Mouse (Mus musculus) B cell, adult 2 months (primary cell): ENCODE measurements around the gene Gm6993.

Source experiments
- DNase-seq, 2 experiments: peaks; one replicate each; pipeline ENCODE4 v3.0.0; 2022

Gene Gm6993

GRCm38 (mm10) chr12:31241595-31242342, 1.2 kb downstream of the Gm6993 start:
- DNase-seq, result no peak

- no peak for DNase-seq
Observed at GRCm38 (mm10) chr12:31244001-31244400, 3.4 kb downstream of the Gm6993 start.

GRCm38 (mm10) chr12:31244691-31245090, 4.1 kb downstream of the Gm6993 start:
- DNase-seq, result no peak

GRCm38 (mm10) chr12:31246153-31246552, 5.6 kb downstream of the Gm6993 start:
- DNase-seq, result no peak

GRCm38 (mm10) chr12:31246615-31247014, 6.0 kb downstream of the Gm6993 start:
- no peak for DNase-seq

GRCm38 (mm10) chr12:31248165-31248564, 7.6 kb downstream of the Gm6993 start:
- DNase-seq, result no peak

- no peak for DNase-seq
Observed at GRCm38 (mm10) chr12:31248681-31249080, 8.1 kb downstream of the Gm6993 start.

GRCm38 (mm10) chr12:31252259-31252658, 11.7 kb downstream of the Gm6993 start:
- DNase-seq, result no peak

GRCm38 (mm10) chr12:31254978-31255377, 14.4 kb downstream of the Gm6993 start:
- DNase-seq, result no peak

GRCm38 (mm10) chr12:31256121-31256903, 15.7 kb downstream of the Gm6993 start:
- no peak for DNase-seq

GRCm38 (mm10) chr12:31261882-31262281, 21.3 kb downstream of the Gm6993 start:
- no peak for DNase-seq

GRCm38 (mm10) chr12:31263921-31264320, 23.4 kb downstream of the Gm6993 start:
- DNase-seq, result no peak

GRCm38 (mm10) chr12:31265005-31265721, 24.6 kb downstream of the Gm6993 start, which contains the start of gene Lamb1:
Lamb1 (plus strand) TSS chr12:31265234.
- DNase-seq, result no peak

GRCm38 (mm10) chr12:31265722-31266431, 25.3 kb downstream of the Gm6993 start:
- no peak for DNase-seq

- no peak for DNase-seq
Observed at GRCm38 (mm10) chr12:31266686-31267085, 26.1 kb downstream of the Gm6993 start.

GRCm38 (mm10) chr12:31267363-31267762, 26.8 kb downstream of the Gm6993 start:
- no peak for DNase-seq

GRCm38 (mm10) chr12:31268315-31268714, 27.7 kb downstream of the Gm6993 start:
- DNase-seq, result no peak

GRCm38 (mm10) chr12:31269020-31269597, 28.5 kb downstream of the Gm6993 start:
- no peak for DNase-seq

GRCm38 (mm10) chr12:31270361-31270760, 29.8 kb downstream of the Gm6993 start:
- no peak for DNase-seq

GRCm38 (mm10) chr12:31270776-31271175, 30.2 kb downstream of the Gm6993 start:
- DNase-seq, result no peak

- DNase-seq, result no peak
Observed at GRCm38 (mm10) chr12:31271361-31272011, 30.9 kb downstream of the Gm6993 start.
